Mouse (Mus musculus) lung, postnatal 0 days (tissue): ENCODE data around the gene Ube2d1.

Source experiments
- CTCF ChIP-seq: IDR thresholded peaks from 2 replicates; pipeline ENCODE4 v1.5.1; 2016; ENCODE audit warnings: antibody characterized with exemption, mild to moderate bottlenecking
- EP300 ChIP-seq: IDR thresholded peaks from 2 replicates; pipeline ENCODE4 v1.6.1; 2016; ENCODE audit warnings: antibody characterized with exemption, mild to moderate bottlenecking, control low read depth

- TF ChIP-seq CTCF (no peak), EP300 (no peak)
These were observed 7.2 kb upstream of the Ube2d1 start for GRCm38 (mm10) chr10:71292254-71292653.
